Mouse (Mus musculus) thymus, postnatal 36 days (tissue): ENCODE data around the gene H2afy2.

ENCODE experiments used
- DNase-seq, 2 experiments: peaks; one replicate each; pipeline ENCODE4 v3.0.0; 2022; ENCODE audit warnings: mixed read lengths in 2 of 2

Gene H2afy2

GRCm38 (mm10) chr10:61783621-61784251 lies at the start of gene H2afy2:
TSS of gene H2afy2 (minus strand) at chr10:61784147.
- DNase-seq, result peak in 1 of 2 experiments; percentile 4

- DNase-seq, result no peak
Observed at GRCm38 (mm10) chr10:61832713-61833112, 48.8 kb upstream of the H2afy2 start.

- DNase-seq, result no peak
Observed at GRCm38 (mm10) chr10:61831741-61832140, 47.8 kb upstream of the H2afy2 start.

- DNase-seq, result no peak
Observed at GRCm38 (mm10) chr10:61831251-61831650, 47.3 kb upstream of the H2afy2 start.

DNA sequence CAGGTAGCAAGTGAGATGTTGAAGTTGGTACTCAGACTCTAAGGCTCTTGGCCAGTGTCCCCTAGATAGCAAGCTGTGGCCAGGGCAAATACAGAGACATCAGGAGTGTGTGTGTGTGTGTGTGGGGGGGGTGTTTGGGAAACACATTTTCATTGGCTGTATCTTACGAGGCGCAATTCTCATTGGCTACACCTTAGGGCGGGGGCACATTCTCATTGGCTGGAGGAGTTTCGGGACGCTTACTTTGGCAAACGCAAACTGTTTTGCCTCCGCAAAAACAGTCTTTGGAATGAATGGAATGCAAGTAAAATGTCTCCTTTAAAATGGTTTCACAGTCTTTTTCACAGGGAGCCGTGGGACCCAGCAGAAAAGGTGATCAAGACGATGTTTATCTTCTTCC lies 46.9 kb upstream of the H2afy2 start:
- DNase-seq, result no peak

DNA sequence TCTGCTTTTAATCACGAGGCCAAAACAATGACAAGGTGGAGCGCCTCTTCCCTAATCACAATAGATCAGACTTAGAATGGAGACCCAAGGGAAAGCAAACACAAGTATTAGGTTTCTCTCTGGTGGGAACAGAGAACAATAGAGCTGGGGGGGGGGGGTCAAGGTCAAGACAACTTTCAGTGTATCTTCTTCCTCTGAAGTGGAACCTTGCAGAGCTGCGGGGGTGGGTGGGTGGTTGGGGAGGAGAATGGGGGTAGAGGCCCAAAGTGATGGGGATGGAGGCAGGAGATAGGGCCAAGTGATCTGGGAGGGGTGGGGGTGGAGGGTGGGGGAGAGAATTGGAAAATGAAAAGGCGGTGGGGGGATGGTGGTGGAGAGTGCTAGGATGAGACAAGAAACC lies 45.1 kb upstream of the H2afy2 start:
- no peak for DNase-seq

GRCm38 (mm10) chr10:61827950-61828936 lies 44.3 kb upstream of the H2afy2 start:
- no peak for DNase-seq

- no peak for DNase-seq
Observed at GRCm38 (mm10) chr10:61826753-61827435, 42.9 kb upstream of the H2afy2 start.

DNA sequence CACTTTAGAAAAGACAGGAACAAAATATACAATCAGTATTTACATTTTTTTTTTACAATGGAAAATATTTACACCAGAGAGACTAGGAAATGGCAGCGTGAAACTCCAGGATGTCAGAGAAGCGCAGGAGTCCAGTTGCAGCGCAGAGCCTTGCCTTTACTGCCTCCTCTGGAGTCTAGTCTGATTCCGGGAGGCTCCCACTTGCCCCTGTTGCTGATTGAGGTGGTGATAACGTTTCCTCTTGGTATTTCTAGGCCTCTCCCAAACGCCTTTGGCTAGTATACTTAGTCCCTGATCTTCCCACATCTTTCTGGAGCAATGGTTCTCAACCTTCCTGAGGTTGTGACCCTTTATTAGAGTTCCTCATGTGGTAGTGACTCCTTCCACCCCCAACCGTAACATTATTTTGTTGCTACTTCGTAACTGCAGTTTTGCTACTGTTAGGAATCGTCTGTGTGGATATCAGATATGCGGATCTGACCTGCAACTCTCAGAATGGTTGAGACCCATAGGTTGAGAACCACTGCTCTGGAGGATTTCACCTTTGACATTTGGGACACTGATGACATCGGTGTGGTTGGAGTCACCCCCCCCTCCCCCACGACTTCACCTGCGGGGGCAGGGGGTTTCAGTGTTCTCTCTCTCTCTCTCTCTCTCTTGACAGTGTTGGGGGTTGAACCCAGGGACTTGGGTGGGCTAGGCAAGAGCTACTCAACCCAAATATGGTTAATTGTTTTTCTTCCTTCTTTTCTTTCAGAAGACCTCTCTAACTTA lies 42.2 kb upstream of the H2afy2 start:
- DNase-seq, result no peak

DNA sequence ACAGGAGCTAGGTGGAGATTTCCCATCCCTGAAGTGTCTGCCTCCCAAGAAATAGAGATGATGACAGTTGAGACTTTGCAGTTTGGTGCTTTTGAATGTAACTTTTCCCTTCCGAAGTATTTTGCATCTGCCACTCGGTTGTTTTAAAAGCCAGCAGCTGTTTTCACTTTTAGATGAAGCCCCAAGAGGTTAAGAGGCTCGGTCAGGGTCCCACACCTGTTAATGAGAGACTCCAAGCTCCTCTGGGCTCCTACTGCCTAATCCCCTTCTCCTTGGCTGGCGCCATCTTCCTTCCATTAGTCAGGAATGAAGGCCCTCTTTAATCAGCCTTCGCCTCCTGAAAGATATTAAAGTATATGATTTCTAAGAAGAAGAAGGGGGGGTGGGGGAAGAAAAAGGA lies 41.6 kb upstream of the H2afy2 start:
- DNase-seq, result no peak

DNA sequence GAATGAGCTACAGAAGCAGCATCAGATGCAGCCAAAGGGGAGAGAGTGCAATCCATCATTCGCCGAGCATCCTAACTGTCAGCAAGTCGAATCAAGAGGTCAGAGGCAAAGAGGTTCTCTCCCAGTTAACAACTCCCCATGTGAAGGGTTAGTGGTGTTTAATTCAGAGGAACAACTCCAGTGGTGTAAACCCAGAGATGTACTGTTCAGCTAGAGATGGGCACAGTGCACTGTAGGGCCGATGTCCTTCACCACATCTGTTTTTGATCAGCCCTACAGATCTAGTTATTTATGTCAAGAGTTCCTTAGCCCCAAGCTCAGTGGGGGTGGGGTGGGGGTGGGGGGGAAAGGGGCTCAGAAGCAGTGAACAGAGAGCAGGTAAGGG lies 39.8 kb upstream of the H2afy2 start:
- DNase-seq, result no peak

DNA sequence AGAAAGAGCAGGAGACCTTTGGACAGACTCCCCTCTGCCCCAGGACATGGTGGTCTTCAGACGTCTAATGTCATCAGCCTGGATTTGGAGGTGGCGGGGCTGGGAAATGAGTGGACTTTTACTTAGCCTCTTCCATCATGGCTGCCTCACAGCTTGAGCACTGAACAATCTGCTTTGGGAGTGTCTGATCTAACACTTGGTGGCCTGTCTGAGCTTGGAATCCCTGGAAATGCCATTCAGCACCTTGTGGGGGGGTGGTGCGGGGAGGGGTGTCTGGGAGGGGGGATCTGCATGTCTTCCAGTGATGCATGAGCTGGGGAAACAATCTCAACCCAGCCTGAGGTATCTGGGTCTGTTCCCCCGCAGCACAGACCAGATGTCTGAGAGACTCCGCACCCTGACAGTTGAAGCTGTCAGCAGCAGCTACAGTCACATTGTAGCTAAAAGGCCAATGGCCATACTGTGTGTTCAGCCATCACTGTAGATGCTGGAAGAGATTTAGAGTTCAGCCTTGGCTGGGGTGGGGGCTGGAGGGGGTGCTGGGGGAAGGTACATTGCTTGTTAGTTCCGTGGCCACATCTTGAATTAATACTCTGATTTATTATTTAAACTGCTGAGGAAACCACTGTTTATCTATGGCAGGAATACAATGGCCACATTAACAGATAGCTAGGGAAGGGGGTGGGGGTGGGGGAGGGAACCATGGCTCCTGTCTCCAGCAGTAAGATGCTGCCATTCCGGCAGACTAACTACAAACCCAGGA lies 39.2 kb upstream of the H2afy2 start:
- no peak for DNase-seq

- DNase-seq, result no peak
Observed at GRCm38 (mm10) chr10:61820050-61820449, 36.1 kb upstream of the H2afy2 start.

DNA sequence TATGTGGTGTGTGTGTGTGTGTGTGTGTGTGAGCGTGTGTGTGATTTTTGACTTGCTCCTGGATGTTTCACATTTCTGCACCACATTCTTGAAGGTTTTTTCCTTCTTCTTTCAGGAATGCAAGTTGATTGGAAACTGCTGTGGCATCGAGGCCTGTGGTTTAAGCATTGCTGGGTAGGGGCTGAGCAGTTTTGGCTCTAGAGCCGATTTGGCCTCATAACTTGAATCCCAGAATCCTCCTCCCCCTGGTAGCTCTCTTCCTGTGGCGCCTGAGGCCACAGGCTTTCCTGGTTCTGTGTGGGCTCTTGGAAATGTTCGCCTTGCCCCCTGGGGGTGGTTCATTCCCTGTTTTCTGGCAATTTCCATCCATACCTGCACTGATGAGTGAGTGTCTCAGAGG lies 28.0 kb upstream of the H2afy2 start:
- DNase-seq, result no peak

- DNase-seq, result no peak
Observed at GRCm38 (mm10) chr10:61798133-61798576, 14.2 kb upstream of the H2afy2 start.

DNA sequence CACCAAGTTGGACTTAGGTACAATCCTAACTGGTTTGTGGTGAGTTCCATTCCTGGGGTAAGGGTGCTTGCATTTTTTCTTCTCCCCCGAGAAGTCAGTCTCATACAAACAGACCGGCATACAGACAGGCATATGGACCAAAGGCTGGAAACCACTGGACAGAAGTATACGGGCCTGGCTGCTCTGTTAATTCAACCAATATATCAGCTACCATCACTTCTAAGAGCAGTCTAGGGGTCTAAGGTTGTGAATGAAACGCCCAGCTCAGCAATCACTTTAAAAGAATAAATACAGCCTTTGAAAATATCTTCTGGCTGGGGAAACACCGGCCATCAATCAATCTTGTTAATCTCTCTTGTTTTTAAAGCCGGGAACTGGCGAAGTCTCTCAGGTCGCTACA lies 11.5 kb upstream of the H2afy2 start:
- DNase-seq, result no peak

GRCm38 (mm10) chr10:61794971-61795370 lies 11.0 kb upstream of the H2afy2 start:
- DNase-seq, result no peak

DNA sequence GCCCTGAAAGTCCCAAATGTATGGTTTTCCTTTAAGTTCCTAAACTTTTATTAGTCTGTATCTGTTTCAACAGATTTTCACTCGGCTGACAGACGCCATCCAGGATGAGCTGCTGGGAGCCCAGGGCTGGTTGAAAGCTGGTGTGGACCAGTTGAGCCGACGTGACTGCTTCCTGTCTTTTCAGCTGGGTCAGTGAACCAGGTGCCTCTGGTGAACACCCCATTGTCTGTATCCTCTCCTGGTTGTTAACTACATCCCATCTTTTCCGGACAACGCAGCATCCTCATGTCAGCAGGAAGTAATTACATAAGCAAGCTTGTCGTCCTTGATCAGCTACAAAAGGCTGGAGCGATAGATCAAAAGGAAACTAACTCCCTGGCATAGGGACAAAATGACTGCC lies 9.1 kb upstream of the H2afy2 start:
- DNase-seq, result no peak

- no peak for DNase-seq
Observed at GRCm38 (mm10) chr10:61788499-61788898, 4.6 kb upstream of the H2afy2 start.

DNA sequence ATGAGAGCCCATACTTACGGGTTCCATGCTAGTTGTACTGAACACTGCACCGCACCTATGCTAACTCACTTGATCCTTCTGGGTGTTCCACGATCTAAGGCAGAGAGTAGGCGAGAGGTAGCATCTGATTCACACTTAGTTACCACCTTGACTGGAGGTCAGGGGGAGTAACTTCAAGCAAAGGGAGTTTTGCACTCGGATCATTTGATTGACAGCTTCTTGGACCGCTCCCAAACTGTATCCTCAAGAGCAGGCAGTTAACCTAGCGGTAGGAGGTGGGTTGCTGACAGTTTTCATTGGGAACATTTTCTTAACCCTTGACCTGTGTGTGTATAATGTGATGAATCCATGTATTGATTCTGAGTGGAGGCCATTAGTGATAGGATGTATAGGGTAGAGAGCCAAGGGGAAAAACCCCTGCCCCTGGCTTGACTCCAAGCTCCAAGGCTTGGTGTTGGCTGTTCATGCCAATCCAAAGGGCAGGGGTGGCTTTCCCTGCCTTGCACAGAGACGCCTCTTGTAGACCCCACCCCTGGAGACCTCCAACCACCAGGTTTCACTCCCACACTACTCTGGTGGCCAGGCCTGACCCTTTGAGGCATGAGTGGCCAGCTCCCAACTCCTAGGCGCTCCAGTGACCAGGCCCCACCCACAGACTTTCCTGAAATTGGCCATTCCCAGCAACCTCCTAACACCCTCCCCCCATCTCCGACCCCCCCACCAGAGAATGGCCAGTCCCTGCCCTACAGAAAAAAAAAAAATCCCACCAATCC lies 3.8 kb upstream of the H2afy2 start:
- DNase-seq, result no peak

GRCm38 (mm10) chr10:61784414-61784813 lies 467 bp upstream of the H2afy2 start:
- DNase-seq, result no peak
